Mouse (Mus musculus) macrophage (primary cell): Measurements from ENCODE around the gene Prickle2. TPM values are rescaled to one million over a fixed set of nuclear protein-coding genes. Genes with fewer than 3 reads are reported as not detected.

Experiments used
- H3K27ac ChIP-seq: fragments of 350-480 bp; formaldehyde crosslinking; 2 replicates; pipeline ENCODE4 v1.9.0; 2021
- H3K36me3 ChIP-seq: fragments of 350-480 bp; formaldehyde crosslinking; 2 replicates; pipeline ENCODE4 v1.9.0; 2021; ENCODE audit errors: inconsistent target
- H3K4me3 ChIP-seq: fragments of 350-480 bp; formaldehyde crosslinking; 2 replicates; pipeline ENCODE4 v1.9.0; 2021; ENCODE audit errors: inconsistent target
- H3K79me2 ChIP-seq: fragments of 350-480 bp; formaldehyde crosslinking; 2 replicates; pipeline ENCODE4 v1.9.0; 2021; ENCODE audit errors: inconsistent target
- whole genome bisulfite sequencing: methylation state at CpG from one replicate; pipeline ENCODE4 v1.1.7; 2026; ENCODE audit warnings: inconsistent platforms; ENCODE audit not compliant: missing documents; 5-methylcytosine and 5-hydroxymethylcytosine counted together
- polyA plus RNA-seq: library from polyadenylated mRNA; stranded (reverse); fragments of 250-400 nt; gene quantifications from 3 replicates; pipeline ENCODE4 v1.2.4, GENCODE M21; 2018; ENCODE audit warnings: inconsistent platforms

Gene Prickle2
- polyA plus RNA-seq, 1 experiment from 2014 or later = 0.30 TPM

GRCm38 (mm10) chr6:92533306-92534063, 172.5 kb downstream of the Prickle2 start:
- no peak overlapping the region for H3K27ac ChIP-seq
- no peaks in the 10 kb centered on the region for H3K36me3 ChIP-seq
- H3K79me2 ChIP-seq = no peaks in the 10 kb centered on the region
- no peak overlapping the region for H3K4me3 ChIP-seq
- WGBS = 65% methylated on average over 7 of the region's 8 CpGs

- Histone ChIP-seq H3K27ac (no peak overlapping the region), H3K79me2 (no peaks in the 10 kb centered on the region), H3K4me3 (no peak overlapping the region), H3K36me3 (no peaks in the 10 kb centered on the region)
- WGBS = 62% methylated on average over 3 of the region's 3 CpGs
Measured at GRCm38 (mm10) chr6:92532896-92533295, 173.1 kb downstream of the Prickle2 start.

- H3K36me3 ChIP-seq = no peaks in the 10 kb centered on the region
- WGBS = 57% methylated on average over 6 of the region's 6 CpGs
- no peaks in the 10 kb centered on the region for H3K79me2 ChIP-seq
- no peak overlapping the region for H3K27ac ChIP-seq
- H3K4me3 ChIP-seq = no peak overlapping the region
Measured at GRCm38 (mm10) chr6:92532331-92532730, 173.6 kb downstream of the Prickle2 start.

GRCm38 (mm10) chr6:92526212-92526611, 179.7 kb downstream of the Prickle2 start:
- Histone ChIP-seq H3K36me3 (no peaks in the 10 kb centered on the region), H3K4me3 (no peak overlapping the region), H3K27ac (no peak overlapping the region), H3K79me2 (no peaks in the 10 kb centered on the region)
- 54% methylated on average over 3 of the region's 3 CpGs for WGBS

- H3K4me3 ChIP-seq = no peak overlapping the region
- no peaks in the 10 kb centered on the region for H3K79me2 ChIP-seq
- H3K27ac ChIP-seq = no peak overlapping the region
- no peaks in the 10 kb centered on the region for H3K36me3 ChIP-seq
- WGBS = 96% methylated on average over 2 of the region's 2 CpGs
Measured at GRCm38 (mm10) chr6:92525646-92526045, 180.3 kb downstream of the Prickle2 start.

GRCm38 (mm10) chr6:92521526-92522075, 184.4 kb downstream of the Prickle2 start:
- Histone ChIP-seq H3K4me3 (no peak overlapping the region), H3K36me3 (no peaks in the 10 kb centered on the region)

GRCm38 (mm10) chr6:92520088-92520875, 185.7 kb downstream of the Prickle2 start:
- WGBS = 83% methylated on average over 5 of the region's 5 CpGs
- H3K36me3 ChIP-seq = no peaks in the 10 kb centered on the region
- H3K27ac ChIP-seq = no peak overlapping the region
- H3K4me3 ChIP-seq = no peak overlapping the region
- H3K79me2 ChIP-seq = no peaks in the 10 kb centered on the region

More at GRCm38 (mm10) chr6:92521526-92522075, 184.4 kb downstream of the Prickle2 start:
- no peaks in the 10 kb centered on the region for H3K79me2 ChIP-seq
- 80% methylated on average over 7 of the region's 7 CpGs for WGBS
- H3K27ac ChIP-seq = no peak overlapping the region

- H3K36me3 ChIP-seq = no peaks in the 10 kb centered on the region
- H3K27ac ChIP-seq = no peak overlapping the region
- no peak overlapping the region for H3K4me3 ChIP-seq
- WGBS = 76% methylated on average over 6 of the region's 6 CpGs
- H3K79me2 ChIP-seq = no peaks in the 10 kb centered on the region
Measured at GRCm38 (mm10) chr6:92518438-92518968, 187.5 kb downstream of the Prickle2 start.

- H3K4me3 ChIP-seq = no peak overlapping the region
- no peak overlapping the region for H3K27ac ChIP-seq
- no peaks in the 10 kb centered on the region for H3K36me3 ChIP-seq
- WGBS = 74% methylated on average over 2 of the region's 2 CpGs
- H3K79me2 ChIP-seq = no peaks in the 10 kb centered on the region
Measured at GRCm38 (mm10) chr6:92517002-92517401, 189.0 kb downstream of the Prickle2 start.

GRCm38 (mm10) chr6:92512001-92512400, 194.0 kb downstream of the Prickle2 start:
- Histone ChIP-seq H3K36me3 (no peaks in the 10 kb centered on the region), H3K27ac (no peak overlapping the region), H3K79me2 (no peaks in the 10 kb centered on the region), H3K4me3 (no peak overlapping the region)
- 100% methylated on average over 1 of the region's 1 CpGs for WGBS

- WGBS = 82% methylated on average over 2 of the region's 2 CpGs
Measured at GRCm38 (mm10) chr6:92509712-92510111, 196.2 kb downstream of the Prickle2 start.

GRCm38 (mm10) chr6:92506276-92506675, 199.7 kb downstream of the Prickle2 start:
- no peak overlapping the region for H3K27ac ChIP-seq
- WGBS = 93% methylated on average over 3 of the region's 3 CpGs
- no peaks in the 10 kb centered on the region for H3K36me3 ChIP-seq
- H3K79me2 ChIP-seq = no peaks in the 10 kb centered on the region
- H3K4me3 ChIP-seq = no peak overlapping the region

More at GRCm38 (mm10) chr6:92509712-92510111, 196.2 kb downstream of the Prickle2 start:
- no peaks in the 10 kb centered on the region for H3K79me2 ChIP-seq
- H3K27ac ChIP-seq = no peak overlapping the region
- H3K4me3 ChIP-seq = no peak overlapping the region
- no peaks in the 10 kb centered on the region for H3K36me3 ChIP-seq

GRCm38 (mm10) chr6:92499449-92499848, 206.5 kb downstream of the Prickle2 start:
- no peak overlapping the region for H3K4me3 ChIP-seq
- no peaks in the 10 kb centered on the region for H3K79me2 ChIP-seq
- WGBS = 83% methylated on average over 4 of the region's 4 CpGs
- no peak overlapping the region for H3K27ac ChIP-seq
- H3K36me3 ChIP-seq = no peaks in the 10 kb centered on the region

GRCm38 (mm10) chr6:92498574-92498973, 207.4 kb downstream of the Prickle2 start:
- H3K4me3 ChIP-seq = no peak overlapping the region
- no peak overlapping the region for H3K27ac ChIP-seq
- WGBS = 79% methylated on average over 6 of the region's 6 CpGs
- no peaks in the 10 kb centered on the region for H3K79me2 ChIP-seq
- no peaks in the 10 kb centered on the region for H3K36me3 ChIP-seq

- no peak overlapping the region for H3K4me3 ChIP-seq
- no peaks in the 10 kb centered on the region for H3K36me3 ChIP-seq
- no peak overlapping the region for H3K27ac ChIP-seq
- no peaks in the 10 kb centered on the region for H3K79me2 ChIP-seq
- WGBS = 87% methylated on average over 4 of the region's 4 CpGs
Measured at GRCm38 (mm10) chr6:92497279-92497678, 208.7 kb downstream of the Prickle2 start.
